Mouse (Mus musculus): ENCODE results near the gene Zfp101. TPM values are rescaled to one million over a fixed set of nuclear protein-coding genes. Genes with fewer than 3 reads are reported as not detected.

The Zfp101 gene
- 10 to 100 TPM; 11.3 to 14.5 (median 12.9) TPM for polyA plus RNA-seq (2017; shearing (Covaris generic))

DNA sequence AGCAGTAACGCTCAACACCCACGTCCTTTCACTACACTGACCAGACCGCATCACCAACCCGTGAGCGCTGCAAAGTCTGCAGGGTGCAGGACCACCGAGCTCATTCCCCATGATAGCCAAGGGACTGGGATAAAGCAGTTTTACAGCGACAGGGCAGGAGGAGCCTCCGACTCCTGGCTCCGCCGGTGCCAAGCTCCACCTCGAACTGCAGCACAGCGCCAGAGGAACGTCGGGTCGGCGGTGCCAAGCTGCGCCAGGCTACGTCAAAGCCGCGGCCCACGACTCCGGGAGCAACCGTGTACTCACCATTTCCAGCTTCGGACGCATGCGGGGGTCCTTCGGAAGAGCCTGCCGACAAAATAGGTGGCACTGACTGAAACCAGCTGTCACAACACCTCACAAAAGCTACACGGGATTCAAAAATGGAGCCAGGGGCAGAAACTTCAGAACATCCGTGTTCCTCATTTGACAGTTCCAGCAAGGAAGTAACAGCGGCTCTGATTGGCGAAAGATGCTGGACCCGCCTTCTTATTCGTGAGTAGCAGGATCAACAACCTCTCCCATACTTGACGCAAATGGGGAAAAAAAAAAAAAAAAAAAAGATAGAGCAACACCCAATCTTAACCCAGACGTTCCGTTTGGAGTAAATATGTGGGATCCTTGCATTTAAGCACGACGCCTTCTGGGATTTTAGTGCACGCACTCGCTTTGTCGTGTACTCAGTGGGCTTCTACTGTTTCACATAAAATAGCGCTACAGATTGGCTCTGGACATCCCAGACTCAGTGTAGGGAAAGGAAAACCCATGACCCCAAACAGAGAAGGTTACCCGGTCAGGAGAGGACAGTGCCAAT, at the start of gene Zfp101:
Gene Zfp101, minus strand, starts transcription at position 460 of the 853 bp plus-strand sequence.
- peak; percentile 100 for ATAC-seq

DNA sequence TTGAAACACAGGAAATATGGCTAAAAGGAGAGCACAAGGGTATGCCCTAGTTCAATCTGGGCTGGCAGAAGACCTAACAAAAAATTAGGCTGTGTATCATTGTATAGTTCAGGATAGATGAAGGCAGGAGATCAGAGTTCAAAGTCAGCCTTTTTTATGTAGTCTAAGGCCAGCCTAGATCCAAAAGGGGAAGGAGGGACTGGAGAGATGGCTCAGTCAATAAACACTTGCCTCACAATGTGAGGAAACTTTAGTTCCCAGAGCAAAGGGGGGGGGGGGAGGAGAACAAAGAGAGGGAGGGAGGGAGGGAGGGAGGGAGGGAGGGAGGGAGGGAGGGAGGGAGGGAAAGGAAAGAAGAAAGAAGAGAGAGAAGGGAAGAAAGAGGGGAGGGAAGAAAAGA, 46.7 kb upstream of the Zfp101 start:
- ATAC-seq: no peak

DNA sequence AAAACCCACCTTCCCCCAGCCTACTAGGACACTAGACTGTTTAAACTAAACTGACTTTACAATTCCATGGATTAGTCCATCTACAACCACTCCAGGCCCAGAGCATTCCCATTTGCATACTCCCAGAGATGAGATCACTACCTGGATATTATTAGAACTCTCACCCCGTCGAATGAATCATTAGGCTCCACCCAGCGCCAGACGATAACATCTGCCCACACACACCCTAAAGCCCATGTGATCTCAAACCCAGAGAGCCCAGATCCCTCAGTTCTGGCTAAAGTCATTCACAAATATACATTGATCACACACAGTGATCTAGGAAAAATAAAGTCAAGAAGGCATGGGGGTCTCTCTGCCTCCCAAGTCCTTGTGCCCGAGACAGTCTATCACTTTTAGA, 45.5 kb upstream of the Zfp101 start:
- ATAC-seq: no peak

DNA sequence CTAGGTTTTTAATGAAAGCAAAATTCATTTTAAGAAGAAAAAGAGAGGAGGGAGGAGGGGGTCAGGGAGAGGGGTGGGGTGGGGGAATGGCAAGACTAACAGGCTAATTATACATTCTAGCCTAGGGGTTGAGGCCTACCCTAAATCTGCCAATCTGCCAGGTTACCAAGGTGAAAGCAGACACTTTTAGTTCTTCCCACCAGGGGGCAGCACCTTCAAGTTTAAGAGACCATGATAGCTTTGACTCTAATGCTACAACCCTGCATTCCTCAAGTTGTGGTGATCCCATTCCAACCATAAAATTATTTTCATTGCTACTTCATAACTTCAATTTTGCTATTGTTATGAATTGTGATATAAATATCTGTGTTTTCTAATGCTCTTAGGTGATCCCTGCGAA, 44.7 kb upstream of the Zfp101 start:
- peak; percentile 48 for ATAC-seq

DNA sequence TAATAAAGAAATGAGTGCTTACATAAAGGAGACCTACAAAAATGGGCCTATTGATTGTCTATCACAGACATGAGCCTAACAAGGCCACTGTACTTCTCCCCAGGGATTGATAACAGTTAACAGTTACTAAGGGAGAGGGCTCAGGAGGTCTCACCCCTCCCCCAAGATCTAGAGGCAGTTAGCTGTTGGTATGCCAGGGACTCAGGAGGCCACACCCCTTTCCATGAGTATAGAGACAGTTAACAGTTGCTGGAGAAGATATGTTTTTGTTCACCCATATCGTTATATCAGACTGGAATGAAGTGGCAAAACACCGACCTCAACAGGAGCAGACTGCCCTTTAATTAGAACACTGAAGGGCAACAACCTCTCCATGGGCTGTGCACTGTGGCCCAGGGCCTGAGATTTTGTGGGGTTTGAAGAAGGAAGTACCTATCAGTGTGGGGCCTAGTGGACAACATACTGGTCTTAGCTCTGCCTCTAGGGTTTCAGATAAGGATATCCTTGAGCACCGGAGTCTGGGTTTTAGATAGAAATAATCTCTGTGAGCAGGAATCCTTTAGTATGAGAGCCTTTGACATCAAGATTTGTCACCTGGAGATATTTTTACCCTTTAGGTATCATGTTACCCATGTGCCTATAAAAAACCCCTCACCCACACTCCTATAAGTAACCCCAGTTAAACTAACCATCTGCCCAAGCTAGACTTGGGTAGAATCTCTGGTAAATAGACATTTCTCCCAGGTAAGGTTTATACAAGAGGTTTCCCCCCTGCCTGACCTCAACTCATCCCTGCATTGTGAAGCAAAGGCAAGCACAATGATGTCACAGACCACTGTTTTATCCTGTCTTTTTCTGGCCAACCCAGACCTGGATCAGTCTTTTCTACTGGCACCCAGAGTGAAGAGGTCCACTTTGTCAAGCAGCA, 37.8 kb upstream of the Zfp101 start, which contains the start of gene Actl9:
Gene Actl9, plus strand, starts transcription at position 878 of the 928 bp plus-strand sequence.
- no peak for ATAC-seq

DNA sequence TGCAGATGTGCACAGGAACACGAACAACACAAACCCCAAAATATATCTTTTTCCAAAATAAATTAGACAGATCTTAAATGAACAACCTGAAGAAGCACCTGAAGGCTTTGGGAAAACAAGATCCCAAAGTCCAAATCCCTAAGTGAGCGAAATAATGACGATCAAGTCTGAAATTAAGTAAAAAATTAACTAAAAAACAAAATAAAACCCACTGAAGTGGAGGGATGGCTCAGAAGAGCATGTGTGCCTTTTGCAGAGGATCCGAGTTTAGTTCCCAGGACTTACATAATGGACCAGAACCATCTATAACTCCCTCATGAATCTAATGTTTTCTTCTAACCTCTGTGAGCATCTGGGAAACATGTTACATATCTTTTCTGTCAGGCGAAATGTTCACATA, 2.2 kb downstream of the Zfp101 start:
- ATAC-seq: no peak

DNA sequence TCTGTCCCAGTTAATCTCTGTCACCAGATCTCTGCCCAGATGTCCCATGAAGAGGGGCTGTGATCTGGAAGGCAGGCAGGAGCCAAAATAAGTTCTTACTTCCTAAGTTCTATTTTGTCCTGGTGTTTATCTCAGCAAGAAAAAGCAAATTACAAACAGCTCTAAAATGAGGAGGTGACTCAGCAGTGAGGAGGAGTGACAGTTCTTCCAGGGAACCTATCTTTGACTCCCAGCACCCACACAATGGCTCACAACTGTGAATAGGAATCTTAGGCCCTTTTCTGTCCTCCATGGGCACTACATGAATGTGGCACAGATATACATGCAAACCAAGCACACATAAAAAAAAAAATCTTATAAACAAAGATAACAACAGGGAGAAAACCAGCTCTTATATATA, 8.7 kb downstream of the Zfp101 start:
- ATAC-seq: no peak

DNA sequence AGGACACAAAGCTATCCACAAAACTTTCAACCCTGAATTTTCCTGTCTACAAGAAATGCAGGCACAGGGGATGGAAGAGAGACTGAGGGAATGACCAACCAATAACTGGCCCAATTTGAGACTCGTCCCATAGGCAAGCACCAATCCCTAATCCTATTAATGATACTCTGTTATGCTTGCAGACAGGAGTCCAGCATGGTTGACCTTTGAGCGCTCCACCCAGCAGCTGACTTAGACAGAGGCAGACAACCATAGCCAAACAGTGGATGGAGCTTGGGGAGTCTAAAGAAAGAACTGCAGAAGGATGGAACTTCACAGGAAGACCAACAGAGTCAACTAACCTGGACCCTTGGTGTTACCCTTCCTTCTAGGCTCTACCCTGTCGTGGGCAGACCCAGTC, 21.6 kb downstream of the Zfp101 start:
- no peak for ATAC-seq

DNA sequence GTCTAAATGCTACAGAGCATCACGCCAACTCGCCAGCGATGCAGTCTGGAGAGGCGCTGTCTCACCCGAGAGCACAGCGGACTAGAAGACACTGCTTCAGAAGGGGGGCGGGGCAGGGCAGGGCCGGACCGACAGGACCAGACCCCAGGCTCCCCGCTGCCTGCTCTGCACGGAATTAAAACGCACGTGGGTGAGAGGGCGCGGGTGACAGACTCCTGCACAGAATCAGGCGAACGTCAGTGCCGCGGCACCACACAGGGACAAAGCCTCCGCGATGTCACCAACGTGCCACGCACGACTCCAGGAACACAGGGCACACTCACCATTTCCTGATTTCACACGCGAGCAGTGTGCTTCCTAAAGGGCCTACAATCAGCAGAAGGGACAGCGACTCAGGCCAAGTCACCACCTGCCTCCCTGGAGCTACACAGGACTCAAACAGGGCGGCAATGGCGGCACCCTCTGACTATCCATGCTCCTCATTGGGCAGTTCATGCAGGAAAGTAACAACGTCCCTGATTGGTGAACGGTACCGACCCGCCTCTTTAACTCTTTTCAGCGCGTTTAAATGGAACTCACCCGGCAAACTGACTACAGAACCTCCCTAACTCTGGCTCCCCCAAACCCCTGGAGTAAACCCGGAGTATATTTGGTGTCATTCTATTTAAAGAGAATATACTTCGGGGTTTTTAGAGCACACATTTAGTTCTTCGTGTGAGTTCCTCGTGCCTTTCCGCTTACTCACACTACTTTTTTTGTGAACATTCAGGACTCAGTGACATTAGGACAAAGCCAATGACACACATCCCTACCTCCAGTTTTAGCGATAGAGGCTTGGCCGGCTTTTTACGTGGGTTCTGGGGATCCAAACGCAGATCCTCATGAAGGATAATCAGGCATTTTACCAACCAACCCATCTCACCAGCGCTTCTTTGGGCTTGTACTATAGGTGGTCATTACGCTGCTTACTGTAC, 35.7 kb downstream of the Zfp101 start, which contains the start of gene Zfp81:
Gene Zfp81, minus strand, starts transcription at position 468 of the 974 bp plus-strand sequence.
- peak; percentile 99 for ATAC-seq

DNA sequence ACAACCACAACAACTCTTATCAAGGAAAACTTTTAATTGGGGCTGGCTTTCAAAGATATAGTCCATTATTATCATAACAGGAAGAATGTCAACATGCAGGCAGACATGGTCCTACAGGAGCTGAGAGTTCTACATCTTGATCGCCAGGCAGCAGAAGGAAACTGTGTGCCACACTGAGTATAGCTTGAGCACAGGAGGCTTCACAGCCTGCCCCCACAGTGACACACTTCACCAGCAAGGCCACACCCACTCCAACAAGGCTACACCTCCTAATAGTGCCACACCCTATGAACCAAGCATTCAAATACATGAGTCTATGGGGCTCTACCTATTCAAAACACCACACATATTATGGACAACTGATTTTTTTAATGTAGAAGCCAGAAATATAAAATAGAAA, 41.5 kb downstream of the Zfp101 start:
- ATAC-seq: no peak

Other genes with a start within 250 kb of the Zfp101 start
- gene Olfr55, start 226.2 kb downstream of the Zfp101 start, polyA plus RNA-seq (2017; shearing (Covaris generic)): not detected
- not detected for gene Olfr239, start 203.3 kb downstream of the Zfp101 start, polyA plus RNA-seq (2017; shearing (Covaris generic))
- not detected for gene Olfr1564, start 173.0 kb downstream of the Zfp101 start, polyA plus RNA-seq (2017; shearing (Covaris generic))
- 10 to 100 TPM; 10.7 to 15.6 (median 14.2) TPM for gene Zfp955a, start 139.5 kb downstream of the Zfp101 start, polyA plus RNA-seq (2017; shearing (Covaris generic))
- gene Olfr63, start 130.0 kb downstream of the Zfp101 start, polyA plus RNA-seq (2017; shearing (Covaris generic)): under 1 TPM in 1 of 3 experiments, not detected in 2; 0.08 TPM
- 10 to 100 TPM in 2 of 3 experiments, 1 to 10 TPM in 1; 5.2 to 12.7 (median 10.7) TPM for gene Zfp955b, start 105.1 kb downstream of the Zfp101 start, polyA plus RNA-seq (2017; shearing (Covaris generic))
- 10 to 100 TPM in 2 of 3 experiments, 1 to 10 TPM in 1; 8.2 to 15.8 (median 11.6) TPM for gene Zfp81, start 35.8 kb downstream of the Zfp101 start, polyA plus RNA-seq (2017; shearing (Covaris generic))
- gene Actl9, start 38.3 kb upstream of the Zfp101 start, polyA plus RNA-seq (2017; shearing (Covaris generic)): not detected
- gene Adamts10, start 129.6 kb upstream of the Zfp101 start, polyA plus RNA-seq (2017; shearing (Covaris generic)): 10 to 100 TPM; 47.1 to 61.9 (median 61.1) TPM
- 100 to 1,000 TPM in 1 of 3 experiments, 10 to 100 TPM in 2; 48.8 to 258 (median 51.4) TPM for gene Myo1f, start 161.1 kb upstream of the Zfp101 start, polyA plus RNA-seq (2017; shearing (Covaris generic))
- 10 to 100 TPM; 49.2 to 71.1 (median 57.9) TPM for gene Zfp414, start 234.4 kb upstream of the Zfp101 start, polyA plus RNA-seq (2017; shearing (Covaris generic))
- gene Pram1, start 243.4 kb upstream of the Zfp101 start, polyA plus RNA-seq (2017; shearing (Covaris generic)): under 1 TPM; 0.57 to 0.93 (median 0.91) TPM

Data from inflammation-experienced regulatory T-cells, adult 6 months (primary cell).